Mouse (Mus musculus) large intestine, adult 2 months (tissue): ENCODE measurements around the gene Vhl. TPM values are rescaled to one million over a fixed set of nuclear protein-coding genes. Genes with fewer than 3 reads are reported as not detected.

Source experiments
- DNase-seq: peaks from one replicate; pipeline ENCODE4 v3.0.0-alpha.2; 2012; ENCODE audit warnings: low read depth, low spot score
- WGBS: fragments of 180-500 bp; shearing (Covaris S2); methylation state at CpG from one replicate; pipeline ENCODE4 v1.1.7; 2018; 5-methylcytosine and 5-hydroxymethylcytosine counted together
- polyA plus RNA-seq: library from polyadenylated mRNA; depleted of rRNA; stranded (reverse); fragments of >200 nt; gene quantifications from 2 replicates; pipeline ENCODE4 v1.2.3, GENCODE M21; 2012

Vhl gene
- polyA plus RNA-seq, 1 experiment, result 14.7 TPM

- 95% methylated on average over 4 of the region's 4 CpGs for WGBS
- DNase-seq, result no peak
These were observed 8.3 kb upstream of the Vhl start for GRCm38 (mm10) chr6:113615489-113615888.

DNA sequence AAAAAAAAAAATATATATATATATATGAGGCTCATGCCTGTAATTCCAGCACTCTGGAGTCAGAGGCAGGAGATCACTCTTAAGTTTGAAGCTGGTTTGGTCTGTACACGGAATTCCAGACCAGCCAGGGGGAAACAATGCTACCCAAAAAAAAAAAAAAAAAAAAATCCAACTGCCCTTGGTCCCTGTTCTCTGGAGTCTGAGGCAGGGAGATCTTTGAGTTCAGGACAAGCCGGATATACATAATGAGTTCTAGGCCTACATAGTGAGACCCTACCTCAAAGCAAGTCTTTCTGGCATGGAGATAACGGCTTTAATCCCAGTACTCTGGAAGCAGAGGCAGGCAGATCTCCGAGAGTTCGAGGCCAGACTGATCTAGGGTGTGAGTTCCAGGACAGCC is 373 bp upstream of the Vhl start:
- no peak for DNase-seq
- 46% methylated on average over 5 of the region's 5 CpGs for WGBS

DNA sequence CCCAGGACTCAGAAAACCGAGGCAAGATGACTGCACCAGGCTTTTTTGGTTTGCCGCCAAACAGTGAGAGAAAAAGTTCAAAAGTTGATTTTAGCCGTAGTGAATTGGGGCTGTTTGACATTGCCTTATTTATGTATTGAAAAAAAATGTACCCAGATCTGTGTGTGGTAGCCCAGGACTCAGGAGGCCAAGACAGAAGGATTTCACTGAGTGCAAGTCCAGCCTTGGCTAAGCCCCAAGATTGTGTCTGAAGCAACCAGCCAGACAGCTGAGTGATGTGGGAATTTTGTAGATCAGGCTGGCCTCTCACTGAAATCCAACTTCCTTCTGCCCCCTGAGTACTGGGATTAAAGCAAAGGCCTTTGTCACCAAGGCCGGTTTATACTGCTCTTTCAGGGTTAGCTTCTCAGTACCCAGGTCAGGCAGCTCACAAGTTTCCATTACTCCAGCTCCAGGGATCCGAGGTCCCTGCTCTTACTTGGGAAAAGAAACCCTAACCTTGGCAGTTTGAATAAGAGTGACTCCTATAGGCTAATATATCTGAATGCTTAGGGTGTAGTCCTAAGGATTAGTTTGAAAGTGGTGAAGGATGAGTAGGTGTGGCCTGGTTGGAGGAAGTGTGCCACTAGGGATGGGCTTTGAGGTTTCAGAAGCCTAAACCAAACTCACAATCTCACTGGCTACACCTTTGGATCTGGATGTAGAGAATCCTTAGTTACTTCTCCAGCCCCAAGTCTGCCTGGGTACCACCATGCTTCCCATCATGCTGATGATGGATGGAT is 1.4 kb downstream of the Vhl start:
- WGBS, result 34% methylated on average over 5 of the region's 5 CpGs
- DNase-seq, result no peak

GRCm38 (mm10) chr6:113630322-113630721 is 6.6 kb downstream of the Vhl start:
- WGBS, result 74% methylated on average over 5 of the region's 5 CpGs
- no peak for DNase-seq

- WGBS, result 90% methylated on average over 4 of the region's 4 CpGs
- no peak for DNase-seq
These were observed 9.1 kb downstream of the Vhl start for GRCm38 (mm10) chr6:113632863-113633262.

DNA sequence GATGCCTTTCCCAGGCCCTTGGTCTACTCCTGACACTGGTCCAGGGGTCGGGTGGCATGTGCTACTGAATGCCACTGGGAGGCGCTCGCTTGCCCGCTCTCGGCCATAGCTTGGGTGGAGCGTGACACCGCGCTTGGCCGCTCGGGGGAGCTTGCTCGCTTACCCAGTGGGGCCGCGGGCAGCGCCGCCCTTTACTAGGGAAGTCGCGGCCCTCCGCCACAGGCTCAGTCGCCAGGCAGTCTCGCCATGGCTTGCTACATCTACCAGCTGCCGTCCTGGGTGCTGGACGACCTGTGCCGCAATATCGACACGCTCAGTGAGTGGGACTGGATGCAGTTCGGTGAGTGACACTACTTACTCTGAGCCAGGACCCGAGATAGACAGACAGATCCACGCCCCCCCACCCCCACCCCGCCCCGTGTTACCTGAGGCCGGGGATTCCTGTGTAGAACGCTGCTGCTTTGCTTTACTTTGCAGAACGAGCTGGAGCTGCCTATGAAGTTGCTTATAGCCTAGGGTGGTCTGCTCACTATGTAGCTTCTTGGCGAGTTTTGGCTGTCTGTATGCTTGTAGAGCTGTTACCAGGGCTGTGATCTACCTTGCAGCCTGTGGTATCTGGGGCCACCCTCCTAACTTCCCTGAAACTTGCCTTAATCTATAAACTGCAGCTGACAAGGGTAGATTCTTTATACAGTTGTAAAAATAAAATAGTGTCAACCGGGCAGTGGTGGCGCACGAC is 14.7 kb downstream of the Vhl start, which contains the start of gene Irak2:
Gene Irak2, plus strand, starts transcription at position 166 of the 739 bp plus-strand sequence.
- WGBS, result 3% methylated on average over 37 of the region's 37 CpGs
- no peak for DNase-seq

GRCm38 (mm10) chr6:113639201-113639600 is 15.4 kb downstream of the Vhl start:
- no peak for DNase-seq
- WGBS, result 57% methylated on average over 4 of the region's 4 CpGs

DNA sequence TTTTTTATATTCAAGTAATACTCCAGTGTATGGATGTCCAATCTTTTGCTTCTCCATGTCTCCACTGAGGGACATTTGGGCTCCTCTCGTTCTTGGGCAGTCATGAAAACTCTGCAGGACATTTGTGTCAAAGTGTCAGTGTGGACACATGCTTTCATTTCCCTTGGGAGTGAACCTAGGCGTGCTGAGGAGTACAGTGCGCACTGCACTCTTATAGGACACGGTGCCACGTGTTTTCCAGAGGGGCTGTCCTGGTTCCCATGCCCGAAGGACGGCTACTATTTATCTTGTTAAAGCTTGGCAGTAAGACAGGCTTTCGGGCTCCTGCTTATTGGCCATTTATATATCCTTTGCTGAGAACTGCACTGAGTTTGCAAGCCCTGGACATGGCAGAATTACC is 18.8 kb downstream of the Vhl start:
- DNase-seq, result no peak
- WGBS, result 80% methylated on average over 8 of the region's 8 CpGs

GRCm38 (mm10) chr6:113643021-113643420 is 19.3 kb downstream of the Vhl start:
- no peak for DNase-seq
- 62% methylated on average over 4 of the region's 4 CpGs for WGBS

DNA sequence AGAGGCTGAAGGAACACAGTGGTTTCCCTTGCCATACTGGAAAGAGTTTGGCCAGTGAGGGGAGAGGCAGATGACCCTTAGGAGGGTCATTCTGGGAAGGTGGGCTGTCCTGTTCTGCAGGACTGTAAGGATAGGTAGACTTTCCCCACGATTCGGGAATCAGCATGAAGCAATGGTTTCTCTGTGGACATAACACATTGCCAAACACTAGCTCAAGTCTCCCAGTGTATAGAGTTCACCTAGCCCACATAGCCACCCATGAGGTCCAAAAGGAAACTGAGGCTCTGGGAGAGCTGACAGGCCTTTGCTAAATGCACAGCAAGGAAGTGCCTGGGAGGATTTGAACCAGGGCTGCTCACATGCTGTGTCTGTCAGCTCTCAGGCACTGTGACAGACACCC is 20.2 kb downstream of the Vhl start:
- WGBS, result 95% methylated on average over 2 of the region's 2 CpGs
- no peak for DNase-seq

DNA sequence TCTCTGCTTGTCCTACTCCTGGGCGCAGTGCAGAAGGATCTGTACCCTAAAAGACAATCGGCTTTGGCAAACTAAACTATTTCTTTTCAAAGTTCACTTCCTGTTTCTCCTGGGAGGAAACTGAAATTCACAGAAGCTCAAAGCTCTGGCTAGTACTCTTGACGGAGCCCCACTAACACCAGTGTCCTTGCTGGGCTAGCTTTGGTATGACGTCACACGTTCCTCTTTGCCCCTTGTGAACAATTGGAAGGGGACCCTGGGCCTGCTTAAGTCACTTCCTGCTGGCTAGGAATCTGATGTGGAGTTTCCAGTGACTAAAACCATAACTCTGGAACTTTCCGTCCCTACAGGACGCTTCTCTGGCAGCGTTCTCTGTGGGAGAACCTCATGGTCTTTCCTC is 21.0 kb downstream of the Vhl start:
- 45% methylated on average over 8 of the region's 8 CpGs for WGBS
- DNase-seq, result no peak

DNA sequence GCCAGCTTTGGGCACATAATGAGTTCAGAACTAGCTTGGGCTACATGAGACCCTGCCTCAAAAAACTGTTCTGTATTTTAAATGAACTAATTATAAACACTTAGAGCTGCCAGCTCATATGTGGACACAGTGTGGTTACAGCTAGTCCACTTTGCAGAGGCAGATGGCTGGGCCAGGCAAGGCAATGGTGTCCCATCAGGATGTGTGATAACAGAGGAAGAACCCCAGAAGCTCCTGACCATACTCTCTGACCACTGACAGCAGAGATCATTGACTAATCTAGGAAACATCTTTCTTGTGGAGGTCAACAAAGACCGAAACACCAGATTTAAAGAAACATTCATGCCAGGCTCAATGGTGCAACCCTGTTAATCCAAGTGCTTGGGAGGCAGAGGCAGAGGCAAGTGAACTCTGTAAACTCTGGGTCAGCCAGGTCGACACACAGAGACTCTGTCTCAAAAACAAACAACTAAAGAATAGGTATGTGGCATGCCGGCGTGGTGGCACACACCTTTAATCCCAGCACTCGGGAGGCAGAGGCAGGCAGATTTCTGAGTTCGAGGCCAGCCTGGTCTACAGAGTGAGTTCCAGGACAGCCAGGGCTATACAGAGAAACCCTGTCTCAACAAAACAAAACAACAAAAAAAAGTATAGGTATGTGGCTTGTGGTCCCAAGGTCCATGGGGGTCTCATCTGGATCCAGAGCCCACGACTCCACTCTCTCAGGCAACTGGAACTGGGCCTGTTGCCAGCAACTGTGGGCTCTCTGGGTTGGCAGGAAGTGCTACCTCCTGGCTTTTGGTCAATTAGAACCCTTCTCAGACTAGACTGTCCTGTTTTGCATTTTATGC is 25.8 kb downstream of the Vhl start:
- DNase-seq, result no peak
- WGBS, result 72% methylated on average over 7 of the region's 7 CpGs

- 54% methylated on average over 4 of the region's 4 CpGs for WGBS
- no peak for DNase-seq
These were observed 26.5 kb downstream of the Vhl start for GRCm38 (mm10) chr6:113650197-113650640.

DNA sequence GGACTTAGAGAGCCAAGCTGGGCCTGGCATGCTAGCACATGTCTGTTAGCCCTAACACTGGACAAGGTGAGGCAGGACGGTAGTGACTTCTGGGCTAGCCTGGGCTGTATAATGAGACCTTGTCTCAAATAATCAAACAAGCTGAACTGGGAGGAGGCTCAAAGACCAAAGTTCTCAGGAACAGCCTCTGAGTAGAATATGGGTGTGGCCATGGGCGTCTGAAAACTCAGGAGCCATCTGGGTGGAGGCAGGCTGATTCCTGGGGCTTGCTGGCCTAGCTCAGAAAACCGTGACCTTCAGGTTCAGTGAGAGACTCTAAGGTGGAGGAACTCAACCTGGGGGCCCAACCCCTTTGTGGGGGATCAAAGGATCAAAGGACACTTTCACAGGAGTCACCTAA is 27.9 kb downstream of the Vhl start:
- WGBS, result 34% methylated on average over 3 of the region's 3 CpGs
- peak; percentile 75 for DNase-seq

GRCm38 (mm10) chr6:113653551-113653950 is 29.8 kb downstream of the Vhl start:
- WGBS, result 91% methylated on average over 7 of the region's 7 CpGs
- DNase-seq, result no peak

DNA sequence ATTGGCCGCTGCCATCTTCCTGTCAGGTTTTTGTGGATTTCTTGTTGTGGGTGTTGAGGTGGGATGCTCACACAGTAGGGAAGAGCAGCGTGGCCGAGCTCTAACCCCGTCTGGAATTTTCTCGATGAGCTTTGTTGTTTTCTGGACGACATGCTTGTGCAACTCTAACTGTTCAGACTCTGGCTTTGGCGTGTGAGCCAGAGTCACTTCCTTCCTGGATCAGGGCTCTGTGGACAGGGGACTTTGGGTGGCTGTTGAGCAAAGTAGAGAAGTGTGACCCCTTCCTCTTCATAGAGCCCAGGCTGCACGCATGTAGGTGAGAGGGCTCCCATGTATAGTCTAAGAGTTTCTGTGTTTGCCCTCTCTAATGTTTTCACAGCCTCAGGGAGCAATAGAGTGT is 30.3 kb downstream of the Vhl start:
- 61% methylated on average over 8 of the region's 8 CpGs for WGBS
- no peak for DNase-seq

DNA sequence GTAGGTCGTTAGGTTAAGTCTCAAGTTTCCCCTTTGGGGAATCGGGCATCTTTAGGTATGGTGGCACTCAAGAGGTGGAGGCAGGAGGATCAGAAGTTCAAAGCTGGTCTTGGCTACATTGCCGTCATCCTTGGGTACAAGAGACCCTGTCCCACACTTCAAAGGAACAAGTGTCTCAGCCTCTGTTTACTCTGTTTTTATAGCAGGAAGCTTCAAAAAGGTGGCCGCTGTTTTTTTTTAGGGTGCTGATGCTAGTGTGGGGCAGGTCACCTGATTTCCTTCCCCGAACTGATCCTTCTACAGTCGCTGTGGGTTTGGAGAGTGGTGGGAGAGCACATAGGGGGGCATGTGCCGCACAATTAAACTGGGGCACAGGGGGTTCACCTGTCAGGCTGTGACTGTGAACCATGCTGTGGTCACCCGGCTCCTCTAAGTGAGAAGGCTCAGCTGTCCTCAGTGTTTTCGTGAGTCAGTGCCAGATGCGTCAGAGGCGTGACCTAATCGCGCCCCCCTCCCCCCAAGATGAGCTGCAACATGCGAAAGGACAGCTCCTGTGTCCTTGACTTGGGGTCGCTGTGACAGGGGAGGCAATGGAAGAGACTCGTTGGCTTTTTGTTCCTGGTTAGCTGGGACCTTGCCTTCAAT is 31.1 kb downstream of the Vhl start:
- 25% methylated on average over 16 of the region's 16 CpGs for WGBS
- no peak for DNase-seq

DNA sequence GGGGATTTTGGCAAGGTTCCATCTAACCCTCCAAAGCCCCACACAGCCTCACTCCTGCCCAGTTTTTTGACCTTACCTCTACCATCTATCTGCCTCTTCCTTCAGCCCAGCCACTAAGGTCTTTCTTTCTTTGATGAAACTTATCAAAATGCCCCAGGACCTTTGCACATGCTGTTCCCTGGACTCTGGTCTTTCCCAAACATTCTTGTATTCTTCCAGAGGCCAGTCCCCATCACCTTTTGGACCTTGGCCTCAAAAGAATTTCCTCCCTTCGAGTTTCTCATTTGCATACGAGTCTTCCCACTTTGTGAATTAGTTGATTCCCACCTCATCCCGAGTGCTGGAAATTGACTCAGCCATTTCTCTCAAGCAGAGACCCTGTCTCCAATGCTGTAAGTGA is 31.7 kb downstream of the Vhl start:
- DNase-seq, result no peak
- WGBS, result 61% methylated on average over 3 of the region's 3 CpGs

GRCm38 (mm10) chr6:113656847-113657246 is 33.1 kb downstream of the Vhl start:
- DNase-seq, result no peak
- WGBS, result 20% methylated on average over 6 of the region's 6 CpGs

GRCm38 (mm10) chr6:113658226-113658625 is 34.5 kb downstream of the Vhl start:
- DNase-seq, result no peak
- WGBS, result 37% methylated on average over 3 of the region's 3 CpGs
